Mouse (Mus musculus) layer of hippocampus, postnatal 10 days (tissue): Measurements from ENCODE around the gene Mettl15. TPM values are rescaled to one million over a fixed set of nuclear protein-coding genes. Genes with fewer than 3 reads are reported as not detected.
"Not testable (repeated sequence)": the region's sequence is repeated elsewhere in the genome, so short reads cannot be mapped to it uniquely, and the experiment has no call there.

Experiments used
- DNase-seq, 2 experiments: peaks; one replicate each; pipeline ENCODE4 v3.0.0; 2021; ENCODE audit warnings: low spot score in 2 of 2
- long read RNA-seq: library from polyadenylated mRNA; stranded (forward); transcript quantifications from one replicate; pipeline ENCODE4 v2.0.0, GENCODE M21; 2023
- total RNA-seq, 2 experiments: library from RNA; stranded (reverse); gene quantifications; 2 replicates each; pipeline ENCODE4 v1.2.3; 2021

The Mettl15 gene
- 1 to 10 TPM; 6.7 to 7.5 TPM for total RNA-seq
- long read RNA-seq, partial matches to known transcripts = 0 of 6 reads
- long read RNA-seq, other reads (novel, unspliced or antisense) = 6 of 6 reads

- DNase-seq = peak; percentile 94 to 95
These were observed at the start of gene Mettl15, which contains the start of gene Kif18a for GRCm38 (mm10) chr2:109280600-109281340. Gene Mettl15 (minus strand): TSS chr2:109280748. Gene Kif18a (plus strand): TSS chr2:109280738.

DNA sequence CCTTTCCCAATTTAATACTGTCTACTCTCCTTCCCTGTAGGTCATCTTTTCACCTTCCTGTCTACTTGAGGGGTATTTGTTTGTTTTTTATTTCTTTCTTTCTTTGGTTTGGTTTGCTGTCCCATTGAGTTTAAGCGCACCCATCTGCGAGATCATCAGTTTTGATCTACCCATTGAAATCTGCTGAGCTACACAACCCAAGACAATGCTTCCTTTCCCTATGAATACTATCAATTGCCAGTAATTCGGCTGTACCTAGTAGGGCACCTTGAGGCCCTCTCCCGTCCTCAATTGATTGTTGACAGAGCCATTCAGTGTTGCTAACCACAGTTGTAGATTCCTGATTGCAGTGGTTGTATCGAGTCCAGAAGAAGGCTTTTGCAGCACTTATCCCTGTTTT lies 30.8 kb upstream of the Mettl15 start:
- no peak for DNase-seq

GRCm38 (mm10) chr2:109303638-109304037 lies 23.1 kb upstream of the Mettl15 start:
- DNase-seq = no peak

DNA sequence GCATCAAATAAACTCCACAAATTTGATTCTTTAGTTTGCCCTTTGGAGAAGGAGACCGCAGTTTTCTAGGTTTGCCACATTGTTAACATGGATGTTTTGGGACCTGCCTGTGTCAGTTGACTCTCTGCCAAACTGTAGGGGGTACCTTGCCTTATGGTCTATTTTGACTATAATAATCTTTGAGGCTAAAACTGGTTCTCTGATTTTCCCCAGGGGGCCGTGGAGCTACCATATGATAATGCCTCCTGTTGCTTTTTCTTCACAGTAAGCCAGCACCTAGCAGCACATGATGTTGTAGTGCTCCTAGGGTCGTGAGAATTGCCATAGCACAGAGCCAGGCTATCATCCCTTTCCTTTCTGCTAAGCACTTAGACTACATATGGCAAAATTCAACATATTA lies 21.7 kb upstream of the Mettl15 start:
- DNase-seq = no peak

- no peak for DNase-seq
These were observed 17.6 kb upstream of the Mettl15 start for GRCm38 (mm10) chr2:109298160-109298559.

- DNase-seq = no peak
These were observed 15.7 kb upstream of the Mettl15 start for GRCm38 (mm10) chr2:109296264-109296663.

DNA sequence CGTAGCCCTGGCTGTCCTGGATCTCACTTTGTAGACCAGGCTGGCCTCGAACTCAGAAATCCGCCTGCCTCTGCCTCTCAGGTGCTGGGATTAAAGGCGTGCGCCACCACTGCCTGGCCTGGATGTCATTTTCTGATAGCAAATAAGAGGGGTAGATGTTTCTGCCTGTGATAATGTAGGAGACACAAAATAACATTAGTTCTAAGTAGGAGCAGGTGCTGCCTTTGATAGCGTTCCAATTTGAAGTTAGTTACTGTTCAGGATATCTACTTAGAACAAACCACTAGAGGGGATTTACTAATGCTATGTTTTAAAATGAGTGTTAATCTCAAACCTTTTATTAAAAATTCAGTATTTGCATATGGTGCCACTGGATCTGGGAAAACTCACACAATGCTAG lies 8.8 kb upstream of the Mettl15 start:
- no peak for DNase-seq

DNA sequence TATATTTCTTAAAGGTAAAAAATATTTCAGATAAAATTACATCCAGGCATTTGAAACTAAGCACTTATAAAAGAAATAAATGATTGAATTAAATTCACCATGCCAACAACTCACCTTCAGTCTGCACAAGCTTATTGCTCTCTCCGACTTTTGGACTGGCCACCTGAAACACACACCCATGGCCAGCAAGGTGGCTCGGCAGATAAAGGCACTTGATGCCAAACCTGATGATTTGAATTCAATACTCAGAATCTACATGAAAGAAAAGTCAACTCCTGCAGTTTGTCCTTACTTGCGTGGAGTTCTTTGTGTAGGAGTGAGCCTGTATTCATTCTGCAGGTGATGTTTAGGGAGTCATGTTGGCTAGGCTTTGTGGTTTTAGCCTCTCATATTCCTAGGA lies 3.6 kb upstream of the Mettl15 start:
- DNase-seq = no peak

GRCm38 (mm10) chr2:109281341-109281690 lies 768 bp upstream of the Mettl15 start:
- DNase-seq = no peak

DNA sequence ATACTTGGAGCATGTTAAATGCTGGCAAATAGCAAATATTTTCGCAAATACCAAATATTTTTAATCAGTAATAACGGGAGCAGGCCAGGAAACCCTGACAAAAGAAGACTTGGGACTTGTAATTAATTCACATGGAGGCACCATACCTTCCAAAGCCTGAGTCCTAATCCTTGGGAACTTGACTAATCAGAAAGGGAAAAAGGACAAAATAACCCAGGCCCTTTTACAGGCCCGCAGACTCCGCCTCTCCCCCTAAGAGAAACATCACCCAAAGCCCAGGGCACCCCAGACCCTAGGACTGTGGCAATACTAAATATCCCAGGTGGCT lies 312 bp downstream of the Mettl15 start:
- DNase-seq = no peak

- peak; percentile 37 to 43 for DNase-seq
These were observed 2.5 kb downstream of the Mettl15 start for GRCm38 (mm10) chr2:109278036-109278435.

GRCm38 (mm10) chr2:109277593-109277992 lies 3.0 kb downstream of the Mettl15 start:
- no peak for DNase-seq

- no peak for DNase-seq
These were observed 7.5 kb downstream of the Mettl15 start for GRCm38 (mm10) chr2:109273098-109273497.

- no peak for DNase-seq
These were observed 17.8 kb downstream of the Mettl15 start for GRCm38 (mm10) chr2:109262779-109263178.

- DNase-seq = no peak
These were observed 38.6 kb downstream of the Mettl15 start for GRCm38 (mm10) chr2:109241947-109242346.

DNA sequence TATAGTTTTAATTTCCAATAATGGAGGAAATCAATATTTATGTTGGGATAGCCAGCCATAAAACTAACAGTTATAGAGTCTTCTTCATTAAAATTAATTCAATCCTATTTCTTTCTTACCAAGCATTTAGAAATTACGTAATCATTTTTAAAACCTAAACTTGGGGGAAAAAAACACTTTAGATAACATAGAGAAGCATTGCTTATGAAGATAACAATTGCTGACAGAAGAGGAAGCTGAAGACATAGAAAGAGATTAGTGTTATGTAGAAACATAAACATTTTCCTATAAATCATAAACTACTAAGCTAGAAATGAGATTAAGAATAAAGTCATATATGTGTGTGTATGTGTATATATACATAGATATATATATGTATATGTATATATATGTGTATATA lies 44.8 kb downstream of the Mettl15 start:
- DNase-seq = no peak

DNA sequence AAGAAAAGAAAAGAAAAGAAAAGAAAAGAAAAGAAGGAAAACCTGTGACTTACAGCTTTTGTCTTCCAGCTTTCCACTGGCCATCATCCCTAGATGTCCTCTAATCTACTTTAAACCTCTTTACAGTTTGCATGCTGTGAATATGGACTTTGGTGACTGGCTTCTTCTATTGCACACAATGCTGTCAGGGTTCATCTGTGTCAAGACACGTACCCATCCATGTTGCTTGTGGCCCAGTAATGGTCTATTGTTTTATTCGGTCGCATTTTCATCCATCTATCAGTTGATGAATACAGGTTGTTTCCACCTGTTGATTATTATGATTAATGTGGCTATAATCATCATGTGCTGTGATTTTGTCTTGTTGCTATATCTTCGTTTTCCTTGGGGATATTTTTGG lies 46.7 kb downstream of the Mettl15 start:
- DNase-seq = no peak

DNA sequence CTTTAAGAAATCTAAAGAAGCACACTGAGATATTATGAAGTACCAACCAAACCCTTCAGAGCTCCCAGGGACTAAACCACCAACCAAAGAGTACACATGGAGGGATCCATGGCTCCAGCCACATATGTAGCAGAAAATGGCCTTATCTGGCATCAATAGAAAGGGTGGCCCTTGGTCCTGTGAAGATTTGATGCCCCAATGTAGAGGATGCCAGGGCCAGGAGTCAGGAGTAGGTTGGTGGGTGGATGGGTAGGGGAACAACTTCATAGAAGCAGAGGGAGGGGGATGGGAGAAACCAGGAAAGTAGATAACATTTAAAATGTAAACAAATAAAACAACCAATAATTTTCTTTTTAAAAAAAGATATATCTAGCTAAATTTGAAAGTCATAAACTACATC lies 50.1 kb downstream of the Mettl15 start:
- DNase-seq = no peak

- no peak for DNase-seq
These were observed 53.4 kb downstream of the Mettl15 start for GRCm38 (mm10) chr2:109227196-109227595.

GRCm38 (mm10) chr2:109221470-109221869 lies 59.1 kb downstream of the Mettl15 start:
- DNase-seq = no peak

DNA sequence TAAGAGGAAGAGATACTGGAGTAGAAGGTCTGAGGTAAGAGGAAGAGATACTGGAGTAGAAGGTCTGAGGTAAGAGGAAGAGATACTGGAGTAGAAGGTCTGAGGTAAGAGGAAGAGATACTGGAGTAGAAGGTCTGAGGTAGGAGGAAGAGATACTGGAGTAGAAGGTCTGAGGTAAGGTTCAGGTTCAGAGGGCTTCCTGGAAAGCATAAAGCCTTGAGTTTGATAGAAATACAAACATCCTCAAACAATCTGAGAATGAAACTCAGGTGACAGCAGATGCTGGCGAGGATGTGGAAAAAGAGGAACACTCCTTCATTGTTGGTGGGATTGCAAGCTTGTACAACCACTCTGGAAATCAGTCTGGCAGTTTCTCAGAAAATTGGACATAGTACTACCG lies 63.9 kb downstream of the Mettl15 start:
- DNase-seq = not testable (repeated sequence)

DNA sequence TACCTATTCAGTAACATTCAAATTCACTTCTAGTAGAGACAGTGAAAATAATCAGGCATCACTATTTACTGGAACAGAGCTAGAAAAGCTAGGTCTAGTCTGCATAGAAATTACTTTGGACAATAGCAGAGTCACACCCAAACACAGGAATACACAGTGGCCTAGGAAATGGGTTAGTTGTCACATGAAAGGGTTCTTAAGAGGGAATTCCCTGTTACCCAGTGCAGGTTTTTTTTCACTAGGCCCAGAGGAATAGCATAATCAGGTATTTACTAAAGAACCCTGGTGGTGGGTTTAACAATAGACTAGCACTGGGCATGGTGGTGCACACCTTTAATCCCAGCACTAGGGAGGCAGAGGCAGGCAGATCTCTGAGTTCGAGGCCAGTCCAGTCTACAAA lies 69.9 kb downstream of the Mettl15 start:
- not testable (repeated sequence) for DNase-seq

DNA sequence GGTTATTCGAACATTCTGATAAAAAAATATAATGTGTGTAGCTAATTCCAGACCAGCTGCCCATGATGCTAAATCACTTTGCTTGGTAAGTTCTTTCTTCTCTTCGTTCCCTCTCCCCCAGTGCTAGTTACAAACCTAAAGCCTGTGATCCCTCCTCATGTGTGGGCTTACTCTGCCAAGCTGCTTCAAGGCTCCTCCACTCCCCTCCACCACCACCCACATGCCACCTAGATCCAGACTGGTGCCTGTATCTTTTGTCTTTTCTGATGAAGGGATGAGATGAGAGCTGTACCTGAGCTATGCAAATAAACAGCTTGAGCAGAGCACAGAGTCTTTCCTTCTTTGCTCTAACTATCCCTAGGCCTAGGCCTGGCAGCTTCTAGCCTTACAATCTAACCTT lies 72.5 kb downstream of the Mettl15 start:
- no peak for DNase-seq
